Mouse (Mus musculus) mouse embryonic stem cell (cell line): ENCODE measurements around the gene Rce1.
"Not testable (repeated sequence)": the region's sequence is repeated elsewhere in the genome, so short reads cannot be mapped to it uniquely, and the experiment has no call there.

Experiments
- in situ Hi-C, 2 experiments: fragments of 300-500 bp; cut with MboI; formaldehyde crosslinking; loops; 1 replicate in 1 of 2; 3 replicates in 1 of 2; pipeline ENCODE4 v1.14.3; 2019 to 2020; ENCODE audit warnings: low sequenced_read_pairs in 2 of 2, low pct_unique_long_range_greater_than_20kb in 1 of 2, mixed read lengths in 1 of 2; ENCODE audit not compliant: unreplicated experiment in 1 of 2

Rce1 gene

DNA sequence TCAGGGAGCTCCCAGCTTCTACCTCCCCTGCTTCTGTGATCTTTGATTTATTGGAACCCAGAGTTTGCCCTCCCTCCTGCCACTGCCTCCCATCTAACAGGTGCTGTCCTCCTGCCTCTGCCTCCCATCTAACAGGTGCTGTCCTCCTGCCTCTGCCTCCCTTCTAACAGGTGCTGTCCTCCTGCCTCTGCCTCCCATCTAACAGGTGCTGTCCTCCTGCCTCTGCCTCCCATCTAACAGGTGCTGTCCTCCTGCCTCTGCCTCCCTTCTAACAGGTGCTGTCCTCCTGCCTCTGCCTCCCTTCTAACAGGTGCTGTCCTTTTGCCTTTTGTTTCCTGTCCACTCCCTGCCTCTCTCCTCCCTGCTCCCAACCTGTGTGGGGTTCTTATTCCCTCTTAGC, 38.7 kb downstream of the Rce1 start:
- in situ Hi-C loops: not testable (repeated sequence)

DNA sequence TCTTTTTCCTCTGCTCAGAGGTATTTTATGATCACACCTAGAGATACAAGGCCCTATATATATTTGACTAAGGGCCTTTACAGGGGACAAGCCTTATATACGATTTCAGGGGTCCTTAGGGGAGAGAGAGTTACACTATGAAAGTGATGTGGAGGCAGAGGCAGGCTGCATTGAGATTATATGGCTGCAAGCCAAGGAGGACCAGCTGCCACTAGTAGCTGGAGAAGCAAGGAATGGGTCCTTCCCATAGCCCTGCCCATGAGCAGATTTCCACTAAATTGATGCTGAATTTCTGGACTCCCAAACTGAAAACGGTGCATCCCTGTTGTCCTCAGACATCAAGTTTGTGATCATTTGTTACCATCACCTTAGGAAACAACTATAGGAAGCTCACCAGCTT, 41.6 kb downstream of the Rce1 start:
- in situ Hi-C loops: no loop called here

DNA sequence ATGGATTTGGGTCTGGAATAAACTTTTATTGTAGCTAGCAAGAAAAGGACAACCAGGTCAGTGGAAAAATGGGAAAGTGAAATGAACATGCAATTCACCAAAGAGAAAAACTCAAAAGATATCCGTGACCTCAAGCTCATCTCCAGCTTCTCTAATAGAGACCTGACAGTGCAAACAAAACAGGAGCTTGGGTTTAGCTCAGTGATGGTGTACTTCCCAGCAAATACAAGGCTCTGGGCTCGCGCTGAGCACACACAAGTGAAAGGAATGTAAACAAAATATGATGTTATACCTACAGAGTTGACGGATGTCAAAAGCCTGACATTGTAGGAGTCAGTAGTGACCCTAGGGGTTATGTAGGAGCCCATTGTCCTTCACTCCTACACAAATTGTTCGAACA, 46.1 kb downstream of the Rce1 start:
- in situ Hi-C loops: no loop called here

DNA sequence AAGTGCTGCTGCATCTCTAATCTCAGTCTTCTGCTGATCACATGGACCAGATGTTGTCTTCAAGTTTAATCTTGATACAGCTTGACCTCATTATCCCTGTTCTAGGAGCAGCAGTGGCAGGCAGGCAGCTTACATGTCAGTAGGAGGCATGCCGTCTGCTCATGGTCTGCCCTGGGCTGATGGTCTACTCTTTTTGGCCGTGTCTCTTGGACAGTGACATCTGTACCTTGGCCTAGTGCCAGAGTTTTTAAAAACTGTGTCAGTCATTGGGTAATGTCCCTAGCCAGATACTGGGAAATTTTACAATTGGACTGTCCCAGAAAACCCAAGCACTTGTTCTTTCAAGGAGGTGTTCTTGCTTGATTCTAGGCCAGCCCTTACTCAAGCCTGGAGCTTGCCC, 46.6 kb downstream of the Rce1 start:
- in situ Hi-C loops: no loop called here

DNA sequence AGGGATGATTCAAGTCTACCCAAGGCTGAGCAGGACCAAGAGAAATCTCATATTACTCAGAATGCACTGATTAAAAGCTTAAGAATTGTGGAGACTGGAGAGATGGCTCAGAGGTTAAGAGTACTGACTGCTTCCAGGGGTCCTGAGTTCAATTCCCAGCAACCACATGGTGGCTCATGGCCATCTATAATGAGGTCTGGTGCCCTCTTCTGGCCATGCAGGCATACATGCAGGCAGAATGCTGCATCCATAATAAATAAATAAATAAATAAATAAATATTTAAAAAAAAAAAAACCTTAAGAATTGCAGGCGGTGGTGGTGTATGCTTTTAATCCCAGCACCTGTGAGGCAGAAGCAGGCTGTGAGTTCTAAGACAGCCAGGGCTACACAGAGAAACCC, 52.2 kb downstream of the Rce1 start:
- in situ Hi-C loops: no loop called here
